Mouse (Mus musculus) cerebral cortex, adult 2 months (tissue): ENCODE data around the gene Tmem131.

Source experiments
- WGBS: fragments of 180-500 bp; shearing (Covaris S2); methylation state at CpG from one replicate; pipeline ENCODE4 v1.1.7; 2018; 5-methylcytosine and 5-hydroxymethylcytosine counted together

Gene Tmem131

DNA sequence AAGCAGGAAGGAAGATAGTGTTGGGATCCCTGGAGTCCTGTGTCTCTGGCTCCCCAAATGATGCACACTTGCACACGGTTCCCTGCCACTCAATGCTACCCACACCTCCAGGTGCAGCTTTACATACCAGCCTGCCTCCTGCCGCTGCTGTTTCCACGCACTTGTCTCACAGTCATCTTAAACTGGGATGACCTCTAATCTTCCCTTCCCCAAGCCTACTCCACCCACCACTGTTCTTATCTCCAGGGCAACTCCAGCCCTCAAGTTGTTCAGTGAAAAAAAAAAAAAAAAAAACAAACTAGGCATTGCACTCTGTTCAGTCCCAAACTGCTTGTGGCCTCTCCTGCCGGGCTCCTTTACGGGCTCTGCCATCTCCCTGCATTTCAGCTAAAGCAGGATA lies at the start of gene Tmem131:
Gene Tmem131, minus strand, starts transcription at position 14 of the 400 bp plus-strand sequence.
- 50% methylated on average over 5 of the region's 5 CpGs for WGBS

- 90% methylated on average over 6 of the region's 6 CpGs for WGBS
Observed at GRCm38 (mm10) chr1:36988561-36988960, 45.1 kb upstream of the Tmem131 start.

- WGBS = 89% methylated on average over 6 of the region's 6 CpGs
Observed at GRCm38 (mm10) chr1:36988161-36988560, 44.7 kb upstream of the Tmem131 start.

DNA sequence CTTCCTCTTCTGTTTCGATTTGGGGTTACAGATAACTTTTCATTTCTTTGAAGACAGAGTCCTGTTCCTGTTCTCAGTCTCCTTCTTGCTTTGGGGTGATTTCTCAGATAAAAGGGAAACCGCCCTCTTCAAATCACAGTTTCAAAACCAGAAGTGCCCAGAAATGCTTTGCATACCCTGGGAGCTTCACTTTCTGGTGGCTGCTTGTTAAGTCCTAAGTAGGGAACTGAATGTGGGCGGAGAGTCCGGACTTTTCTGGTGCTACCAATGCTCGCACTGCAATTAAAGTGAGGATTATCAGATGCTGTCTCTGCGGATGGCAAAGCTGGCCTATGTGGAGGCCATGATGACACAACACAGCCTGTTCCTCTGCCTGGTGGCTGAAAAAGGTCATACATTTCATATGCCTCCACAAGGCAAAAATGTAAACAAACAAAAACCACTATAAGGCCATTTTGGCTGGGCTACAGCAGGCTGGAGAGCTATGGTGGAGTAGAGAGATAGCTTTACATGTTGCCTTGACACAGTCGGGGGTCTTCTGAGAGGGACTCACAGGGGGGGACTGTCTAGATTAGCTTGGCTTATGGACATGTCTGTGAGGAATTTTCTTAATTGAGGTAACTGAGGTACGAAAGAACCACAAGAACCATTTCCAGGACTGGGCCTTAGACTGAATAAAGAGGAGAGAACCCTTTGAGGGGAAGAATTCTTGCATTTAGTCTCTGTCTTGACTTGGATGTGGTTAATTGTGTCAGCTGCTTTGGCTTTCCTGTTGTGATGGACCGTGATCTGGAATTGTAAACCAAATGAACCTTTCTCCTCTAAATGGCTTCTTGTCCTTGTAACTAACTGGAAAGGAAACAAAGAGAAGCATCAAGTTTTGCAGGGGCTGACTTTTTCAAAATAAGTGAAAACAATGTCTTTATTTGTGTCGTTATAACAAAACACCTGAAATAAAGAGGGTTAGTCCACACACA lies 44.0 kb upstream of the Tmem131 start:
- WGBS = 78% methylated on average over 10 of the region's 10 CpGs

DNA sequence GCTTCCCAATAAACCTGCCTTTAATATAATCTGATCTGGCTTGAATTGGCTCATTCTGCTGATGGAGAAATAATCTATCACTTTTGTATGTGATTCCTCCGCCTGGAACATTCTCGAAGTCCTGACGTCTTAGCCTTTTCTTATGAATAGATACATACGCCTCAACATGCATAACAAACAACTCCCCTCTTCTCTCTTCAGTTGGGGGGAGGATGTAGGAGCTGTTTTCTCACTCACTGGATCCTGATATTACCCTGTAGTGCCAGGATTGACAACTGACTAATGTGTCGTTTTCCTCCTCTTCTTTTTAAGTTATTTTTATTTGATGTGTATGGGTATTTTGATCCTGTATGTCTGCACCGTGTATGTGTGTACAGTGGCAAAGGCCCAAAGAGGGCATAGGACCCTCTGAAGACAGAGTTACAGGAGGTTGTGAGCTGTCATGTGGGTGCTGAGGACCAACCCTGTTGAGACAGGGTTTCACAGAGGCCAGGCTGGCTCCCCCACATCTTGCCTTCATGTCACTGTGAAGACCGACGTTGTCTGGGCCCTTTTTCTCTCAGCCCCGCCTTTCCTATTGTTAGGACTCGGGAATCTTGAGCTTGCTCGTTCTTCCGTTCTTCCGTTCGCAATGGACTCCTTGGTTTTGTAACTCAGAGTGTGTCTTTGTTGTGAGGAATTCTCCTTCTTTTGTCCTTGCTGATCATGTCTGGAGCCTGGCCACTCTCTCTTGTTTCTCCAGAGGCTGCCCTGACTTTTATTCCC lies 43.1 kb upstream of the Tmem131 start:
- WGBS = 63% methylated on average over 14 of the region's 14 CpGs

DNA sequence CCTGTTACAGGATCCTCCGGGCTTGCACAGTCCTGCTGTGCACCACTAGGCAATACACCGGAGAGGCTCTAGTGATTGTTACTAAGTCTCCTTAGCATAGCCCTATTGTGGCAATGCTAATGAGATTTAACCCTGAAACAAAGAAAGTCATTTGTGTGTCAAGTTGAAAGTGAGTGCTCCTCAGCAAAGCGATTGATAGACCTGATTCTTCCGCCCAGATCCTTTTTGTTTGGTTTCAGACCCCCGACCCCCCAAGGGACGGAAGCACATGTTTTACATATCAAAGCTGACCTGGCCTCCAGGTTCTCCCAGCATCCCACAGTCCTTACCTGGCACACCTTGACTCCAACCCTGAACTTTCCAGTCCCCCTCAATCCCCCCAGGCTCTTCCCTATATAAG lies 42.4 kb upstream of the Tmem131 start:
- WGBS = 56% methylated on average over 6 of the region's 6 CpGs

- WGBS = 40% methylated on average over 6 of the region's 6 CpGs
Observed at GRCm38 (mm10) chr1:36984406-36984805, 40.9 kb upstream of the Tmem131 start.

DNA sequence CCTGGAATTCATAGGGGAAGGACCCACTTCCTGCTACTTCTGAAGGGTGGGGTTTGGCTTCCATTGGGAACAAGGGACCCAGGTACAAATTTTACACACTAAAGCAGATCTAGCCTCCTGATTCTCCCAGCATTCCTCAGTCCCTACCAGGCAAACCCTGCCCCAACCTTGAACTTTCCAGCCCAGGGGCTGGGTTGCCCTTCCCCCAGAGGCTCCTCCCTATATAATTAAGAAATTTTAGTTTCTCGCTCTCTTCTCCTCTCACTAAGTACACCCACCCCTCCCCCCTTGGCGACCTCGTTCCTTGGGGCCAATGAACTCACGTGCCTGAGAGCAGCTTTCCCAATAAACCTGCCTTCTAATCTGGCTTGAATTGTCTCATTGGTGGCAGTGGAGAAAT lies 40.3 kb upstream of the Tmem131 start:
- WGBS = 45% methylated on average over 4 of the region's 4 CpGs

- 92% methylated on average over 9 of the region's 9 CpGs for WGBS
Observed at GRCm38 (mm10) chr1:36982191-36982961, 38.9 kb upstream of the Tmem131 start.

DNA sequence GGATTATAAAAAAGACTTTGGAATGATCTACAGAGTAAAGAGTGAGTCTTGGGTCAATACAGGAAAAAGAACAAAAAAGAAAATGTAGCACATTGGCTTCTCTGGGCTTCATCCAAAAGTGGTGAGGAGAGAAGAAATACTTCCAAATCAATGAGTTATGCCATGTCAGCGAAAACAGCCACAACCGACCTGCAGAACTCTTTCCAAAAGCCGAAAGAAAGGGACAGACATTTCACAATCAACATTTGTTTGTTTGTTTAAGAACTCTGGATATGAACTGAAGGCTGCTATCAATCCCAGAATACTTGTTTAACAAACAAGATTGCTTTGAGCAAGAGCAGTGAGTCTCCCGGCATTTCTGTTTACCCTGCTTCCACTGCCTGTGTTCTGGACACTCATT lies 33.3 kb upstream of the Tmem131 start:
- 65% methylated on average over 4 of the region's 4 CpGs for WGBS

- 93% methylated on average over 3 of the region's 3 CpGs for WGBS
Observed at GRCm38 (mm10) chr1:36970918-36971617, 27.6 kb upstream of the Tmem131 start.

- 92% methylated on average over 5 of the region's 5 CpGs for WGBS
Observed at GRCm38 (mm10) chr1:36965831-36966230, 22.4 kb upstream of the Tmem131 start.

DNA sequence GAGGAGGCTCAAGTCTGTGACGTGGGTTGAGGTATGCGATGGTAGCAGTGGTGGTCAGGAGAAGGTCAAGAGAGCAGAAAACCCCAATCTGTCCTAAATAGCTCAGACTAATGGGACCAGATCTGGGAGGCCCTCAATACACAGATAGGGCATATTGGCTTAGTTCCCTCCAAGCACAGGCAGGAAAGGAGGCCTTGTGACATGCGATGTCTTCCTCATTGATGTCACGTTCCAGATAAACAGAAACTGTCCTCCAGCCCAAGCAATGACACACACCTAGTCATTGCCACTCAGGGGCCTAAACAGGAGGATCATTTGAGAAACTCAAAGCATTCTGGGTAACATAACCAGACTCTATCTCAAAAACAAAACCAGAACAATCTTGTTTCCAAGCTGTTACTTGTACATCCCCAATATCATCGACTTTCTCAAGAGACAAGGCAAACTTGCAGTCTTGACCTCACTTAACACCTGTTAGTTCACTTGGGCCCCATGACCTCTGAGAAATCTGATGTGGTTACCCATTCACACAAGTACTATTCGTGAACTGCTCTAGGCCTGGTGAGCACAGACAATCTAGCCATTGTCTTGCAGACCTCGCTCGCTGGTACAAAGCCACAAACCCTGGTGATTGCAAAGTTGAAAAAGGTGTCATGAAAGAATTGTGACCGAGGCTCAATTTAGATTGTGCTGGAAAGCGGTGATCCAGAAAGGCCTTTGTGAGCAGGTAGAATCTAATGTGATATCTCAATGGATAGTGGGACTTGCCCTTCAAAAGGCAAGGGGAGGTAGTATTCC lies 19.1 kb upstream of the Tmem131 start:
- WGBS = 82% methylated on average over 10 of the region's 10 CpGs

- WGBS = 88% methylated on average over 16 of the region's 16 CpGs
Observed at GRCm38 (mm10) chr1:36960509-36961222, 17.2 kb upstream of the Tmem131 start.

GRCm38 (mm10) chr1:36949591-36950184 lies 6.2 kb upstream of the Tmem131 start:
- WGBS = 44% methylated on average over 7 of the region's 7 CpGs

DNA sequence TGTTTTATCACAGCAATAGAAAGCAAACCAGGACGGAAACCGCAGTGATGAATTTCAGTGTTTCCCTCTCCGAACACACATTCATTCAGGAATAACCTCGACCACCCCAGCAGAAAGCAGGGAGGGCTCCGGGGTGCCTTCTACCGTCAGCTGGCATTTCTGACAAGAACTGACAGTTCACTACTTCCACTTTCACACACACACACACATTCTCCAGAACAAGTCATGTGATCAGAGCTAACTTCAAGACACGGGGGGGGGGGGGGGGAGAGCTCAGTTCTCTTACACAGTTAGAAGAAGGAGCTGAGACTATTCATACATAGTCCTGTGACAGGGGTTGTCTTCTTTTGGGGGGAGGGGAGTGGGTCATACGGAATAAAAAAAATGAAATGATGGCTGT lies 4.0 kb upstream of the Tmem131 start:
- 73% methylated on average over 8 of the region's 8 CpGs for WGBS

DNA sequence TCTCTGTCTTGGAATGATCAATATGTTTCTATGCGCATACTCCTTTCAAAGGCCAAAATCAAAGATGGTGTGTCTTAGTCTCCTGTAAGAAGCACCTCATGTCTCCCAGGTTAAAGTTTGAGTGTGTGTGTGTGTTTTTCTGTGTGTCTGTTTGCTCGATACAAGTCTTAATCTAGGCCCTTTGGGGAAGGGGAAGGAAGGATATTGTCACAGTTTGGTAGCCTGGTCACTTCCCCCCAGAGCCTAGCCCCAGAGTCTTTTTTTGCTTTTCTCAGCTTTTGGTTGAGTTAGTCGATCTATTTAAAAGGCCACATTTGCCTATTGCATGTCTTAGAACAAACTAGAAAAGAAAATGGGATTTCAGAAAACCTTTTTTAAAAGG lies 3.1 kb downstream of the Tmem131 start:
- WGBS = 25% methylated on average over 3 of the region's 3 CpGs

DNA sequence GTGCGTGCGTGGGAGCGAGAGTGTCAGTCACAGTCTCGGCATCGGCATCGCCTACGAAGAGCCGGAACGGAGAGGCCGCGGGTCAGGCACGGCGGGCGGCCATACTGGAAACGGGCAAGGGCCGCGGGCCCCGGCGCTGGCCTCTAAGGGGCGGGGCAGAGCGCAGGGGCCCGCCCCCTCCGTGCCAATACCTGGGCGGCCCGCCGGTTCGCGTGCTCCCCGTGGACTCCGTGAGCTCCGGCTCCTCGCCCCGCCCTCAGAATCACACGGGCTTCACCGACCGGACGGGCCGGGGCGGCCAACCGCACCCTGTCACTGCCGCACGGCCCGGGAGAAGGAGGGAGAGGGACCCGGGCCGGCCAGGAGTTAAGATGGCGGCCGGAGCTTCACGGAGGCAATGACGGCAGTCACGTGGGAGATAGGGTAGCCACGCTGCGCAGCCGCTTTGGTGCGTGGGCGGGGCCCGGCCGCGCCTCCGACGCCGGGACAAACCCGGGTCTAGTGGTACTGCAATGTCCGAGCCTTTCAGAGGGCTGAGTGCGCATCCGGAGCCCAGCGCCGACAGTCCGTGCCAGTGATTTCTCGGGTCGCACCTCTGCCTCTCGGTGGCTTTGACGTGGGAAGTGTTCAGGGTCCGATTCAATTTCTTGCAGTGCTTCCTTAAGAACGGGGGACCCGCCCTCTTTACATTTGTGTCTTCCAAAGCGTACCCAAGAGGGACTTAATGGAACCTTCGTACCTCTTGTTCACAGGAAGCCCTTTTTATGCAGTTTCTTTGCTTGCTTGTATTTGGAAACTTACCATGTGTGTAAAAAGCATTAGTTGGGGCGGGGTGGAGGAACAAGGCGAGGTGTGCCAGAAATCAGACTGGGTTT lies 3.7 kb downstream of the Tmem131 start:
- under 1% methylated on average over 79 of the region's 79 CpGs for WGBS
